In genomic region chr19:10003696-10004095, GRCm38 (mm10) we compare ENCODE assay signal across 28 mouse cellular contexts. TPM values are rescaled to one million over a fixed set of nuclear protein-coding genes. Genes with fewer than 3 reads are reported as not detected.
"Had no signal": no experiment of that assay in that cellular context is flagged by ENCODE, and none has a peak within 500 bp of the region (broad histone marks: within the 10 kb centered on the region; RNA-seq: fewer than 3 reads in every experiment).

No protein-coding gene starts in this region.

- H3K4me1 ChIP-seq: embryonic facial prominence, embryonic 10.5 days; embryonic facial prominence, embryonic 12.5 days; embryonic facial prominence, embryonic 13.5 days; embryonic facial prominence, embryonic 15.5 days; forebrain, embryonic 10.5 days; forebrain, embryonic 12.5 days; forebrain, embryonic 13.5 days; forebrain, embryonic 15.5 days had no signal

- H3K4me3 ChIP-seq: embryonic facial prominence, embryonic 10.5 days; embryonic facial prominence, embryonic 12.5 days; embryonic facial prominence, embryonic 13.5 days; embryonic facial prominence, embryonic 15.5 days; erythroblast, embryonic 14.5 days; forebrain, embryonic 10.5 days; forebrain, embryonic 12.5 days; forebrain, embryonic 13.5 days; forebrain, embryonic 15.5 days; gastrocnemius, adult 2 months; heart, adult 2 months had no signal

- H3K4me2 ChIP-seq: embryonic facial prominence, embryonic 12.5 days; embryonic facial prominence, embryonic 13.5 days; embryonic facial prominence, embryonic 15.5 days; forebrain, embryonic 12.5 days; forebrain, embryonic 13.5 days; forebrain, embryonic 15.5 days had no signal

- H3K27me3 ChIP-seq: embryonic facial prominence, embryonic 12.5 days; embryonic facial prominence, embryonic 13.5 days; embryonic facial prominence, embryonic 15.5 days; forebrain, embryonic 12.5 days; forebrain, embryonic 13.5 days; forebrain, embryonic 15.5 days had no signal

- H3K36me3 ChIP-seq: embryonic facial prominence, embryonic 10.5 days; embryonic facial prominence, embryonic 12.5 days; embryonic facial prominence, embryonic 13.5 days; embryonic facial prominence, embryonic 15.5 days; forebrain, embryonic 10.5 days; forebrain, embryonic 12.5 days; forebrain, embryonic 15.5 days had no signal

- DNase-seq: cerebellum, adult 8-10 months; cerebellum, adult 9-10 months; cerebellum, adult 9-11 months; cerebellum, postnatal 10 days; cerebellum, postnatal 14 days; cerebellum, postnatal 25 days; cerebellum, postnatal 36 days; embryo, embryonic 11 days; forebrain, postnatal 0 days; gastrocnemius, adult 2 months; gastrocnemius, postnatal 10 days; gastrocnemius, postnatal 14 days; gastrocnemius, postnatal 25 days; gastrocnemius, postnatal 36 days; heart, adult 11 months; heart, adult 18-20 months; heart, adult 2 months had no signal

- H3K27ac ChIP-seq: embryonic facial prominence, embryonic 10.5 days; embryonic facial prominence, embryonic 12.5 days; embryonic facial prominence, embryonic 13.5 days; embryonic facial prominence, embryonic 15.5 days; forebrain, embryonic 10.5 days; forebrain, embryonic 12.5 days; forebrain, embryonic 13.5 days; forebrain, embryonic 15.5 days; gastrocnemius, adult 2 months; heart, adult 2 months had no signal

- H3K9ac ChIP-seq: embryonic facial prominence, embryonic 12.5 days; embryonic facial prominence, embryonic 13.5 days; embryonic facial prominence, embryonic 15.5 days; forebrain, embryonic 12.5 days; forebrain, embryonic 13.5 days; forebrain, embryonic 15.5 days; forebrain, postnatal 0 days had no signal

- H3K9me3 ChIP-seq: embryonic facial prominence, embryonic 12.5 days; embryonic facial prominence, embryonic 15.5 days; forebrain, embryonic 10.5 days; forebrain, embryonic 12.5 days; forebrain, embryonic 13.5 days; forebrain, embryonic 15.5 days had no signal

- ATAC-seq: forebrain, embryonic 13.5 days; forebrain, embryonic 14.5 days; forebrain, embryonic 15.5 days; forebrain, embryonic 16.5 days; forebrain, postnatal 0 days had no signal

RNA-seq across cellular contexts. Expression of gene Best1, which starts 2.3 kb away (rescaled TPM):
- polyA plus RNA-seq: erythroblast, embryonic 14.5 days had no signal
